Comparison of ENCODE assay signal across 27 mouse cellular contexts in the genomic region with DNA sequence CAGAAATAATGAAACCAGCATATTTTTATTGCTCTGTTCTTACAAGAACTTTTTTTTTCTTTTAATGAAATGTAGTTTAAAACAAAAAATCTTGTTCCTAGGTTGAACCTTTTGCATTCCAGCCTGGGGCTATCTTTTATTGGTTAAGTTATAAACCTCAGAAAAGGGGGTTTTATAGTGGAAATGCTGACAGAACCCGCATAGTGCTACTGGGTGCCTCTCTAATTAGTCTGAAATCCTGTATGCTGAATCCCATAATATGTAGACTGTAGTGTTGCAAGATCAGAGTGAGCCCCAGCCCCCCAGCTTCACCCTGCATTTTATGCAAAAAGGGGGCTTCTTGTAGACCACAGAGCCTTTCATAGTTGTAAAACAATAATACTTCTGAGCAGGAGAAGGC.
DNase-seq lines count a peak whose midpoint lies in the region; ATAC-seq lines count a peak whose summit lies in the region.
"Had no signal": no experiment of that assay in that cellular context is flagged by ENCODE, and none has a peak within 500 bp of the region (broad histone marks: within the 10 kb centered on the region; RNA-seq: fewer than 3 reads in every experiment).

No protein-coding gene starts in this region.

- H3K4me2 ChIP-seq in limb, embryonic 11.5 days (ENCODE audit: low read depth, severe bottlenecking): no peak overlapping the region
- H3K4me2 ChIP-seq in limb, embryonic 13.5 days (replicated peaks): peak overlapping the region; percentile 16; the same call in 1 of the 2 replicates
- H3K4me2 ChIP-seq in midbrain, embryonic 14.5 days (ENCODE audit: low read length): no peak overlapping the region
- H3K4me2 ChIP-seq: embryonic facial prominence, embryonic 13.5 days; embryonic facial prominence, embryonic 15.5 days; forebrain, embryonic 12.5 days had no signal

- no peaks in the 10 kb centered on the region for H3K9me3 ChIP-seq in limb, embryonic 11.5 days (ENCODE audit: control insufficient read depth, low read length)
- H3K9me3 ChIP-seq in limb, embryonic 10.5 days (replicated peaks): no peaks in the 10 kb centered on the region
- H3K9me3 ChIP-seq in limb, embryonic 13.5 days: no peaks in the 10 kb centered on the region
- H3K9me3 ChIP-seq in midbrain, embryonic 14.5 days (ENCODE audit: control insufficient read depth, low read length): no peaks in the 10 kb centered on the region
- H3K9me3 ChIP-seq: embryonic facial prominence, embryonic 13.5 days; embryonic facial prominence, embryonic 15.5 days; forebrain, embryonic 10.5 days; forebrain, embryonic 12.5 days; G1E had no signal

- WGBS in limb, embryonic 11.5 days: 29% methylated on average over 1 of the region's 1 CpGs
- WGBS in limb, embryonic 10.5 days: 63% methylated on average over 1 of the region's 1 CpGs
- WGBS in limb, embryonic 13.5 days: 28% methylated on average over 1 of the region's 1 CpGs
- WGBS in midbrain, embryonic 14.5 days: 78% methylated on average over 1 of the region's 1 CpGs

- no peak for DNase-seq in limb, embryonic 11.5 days (ENCODE audit: low spot score)
- no peak for DNase-seq in limb, embryonic 10.5 days (ENCODE audit: low spot score)
- no peak for DNase-seq in spleen, adult 12 weeks (ENCODE audit: low spot score)
- no peak for DNase-seq in midbrain, embryonic 14.5 days
- DNase-seq: adrenal gland, adult 8-10 months; adrenal gland, postnatal 14 days; B cell, adult 2 months; cerebellum, adult 11 months; cerebellum, adult 18-20 months; cerebellum, adult 8-10 months; cerebellum, adult 9-11 months; cerebellum, postnatal 14 days; cerebellum, postnatal 36 days; embryo, embryonic 11 days had no signal

- 0 out of 2 replicates have a peak, but pooled peaks cover 2% of the 10 kb centered on the region for H3K4me1 ChIP-seq in limb, embryonic 11.5 days (ENCODE audit: control insufficient read depth, insufficient read depth, low read length)
- H3K4me1 ChIP-seq in limb, embryonic 10.5 days: peaks cover 46% of the 10 kb centered on the region
- H3K4me1 ChIP-seq in limb, embryonic 13.5 days: peaks cover 43% of the 10 kb centered on the region
- H3K4me1 ChIP-seq in midbrain, embryonic 14.5 days (ENCODE audit: control insufficient read depth, insufficient read depth, low read length): no peaks in the 10 kb centered on the region
- H3K4me1 ChIP-seq: embryonic facial prominence, embryonic 13.5 days; embryonic facial prominence, embryonic 15.5 days had no signal

- peak overlapping the region; percentile 14; the same call in 1 of the 2 replicates for H3K27ac ChIP-seq in limb, embryonic 11.5 days (replicated peaks; ENCODE audit: low read depth, low read length)
- H3K27ac ChIP-seq in limb, embryonic 10.5 days: no peak overlapping the region
- H3K27ac ChIP-seq in limb, embryonic 13.5 days: peak overlapping the region; percentile 72; the same call in 1 of the 2 replicates
- no peak overlapping the region for H3K27ac ChIP-seq in midbrain, embryonic 14.5 days (replicated peaks; ENCODE audit: low read depth, low read length)
- H3K27ac ChIP-seq: embryonic facial prominence, embryonic 13.5 days; embryonic facial prominence, embryonic 15.5 days; forebrain, embryonic 10.5 days; forebrain, embryonic 12.5 days had no signal

- no peaks in the 10 kb centered on the region for H3K27me3 ChIP-seq in limb, embryonic 11.5 days (ENCODE audit: control insufficient read depth, insufficient read depth, low read length)
- peaks cover 38% of the 10 kb centered on the region for H3K27me3 ChIP-seq in limb, embryonic 10.5 days (ENCODE audit: low read depth, poor library complexity, severe bottlenecking)
- H3K27me3 ChIP-seq in limb, embryonic 13.5 days: no peaks in the 10 kb centered on the region
- H3K27me3 ChIP-seq in midbrain, embryonic 14.5 days (ENCODE audit: control insufficient read depth, insufficient read depth, low read length): no peaks in the 10 kb centered on the region
- H3K27me3 ChIP-seq: CH12.LX; embryonic facial prominence, embryonic 13.5 days; embryonic facial prominence, embryonic 15.5 days had no signal

- no peak overlapping the region for H3K4me3 ChIP-seq in limb, embryonic 11.5 days (ENCODE audit: low read depth, low read length)
- H3K4me3 ChIP-seq in limb, embryonic 10.5 days: no peak overlapping the region
- no peak overlapping the region for H3K4me3 ChIP-seq in limb, embryonic 13.5 days
- H3K4me3 ChIP-seq in midbrain, embryonic 14.5 days (replicated peaks; ENCODE audit: low read depth, low read length): no peak overlapping the region
- H3K4me3 ChIP-seq: embryonic facial prominence, embryonic 13.5 days; embryonic facial prominence, embryonic 15.5 days; erythroblast, embryonic 14.5 days; forebrain, embryonic 10.5 days; forebrain, embryonic 12.5 days had no signal

- no peaks in the 10 kb centered on the region for H3K36me3 ChIP-seq in limb, embryonic 11.5 days (ENCODE audit: control insufficient read depth, insufficient read depth, low read length)
- no peaks in the 10 kb centered on the region for H3K36me3 ChIP-seq in limb, embryonic 10.5 days
- H3K36me3 ChIP-seq in limb, embryonic 13.5 days: no peaks in the 10 kb centered on the region
- H3K36me3 ChIP-seq in midbrain, embryonic 14.5 days (ENCODE audit: control insufficient read depth, insufficient read depth, low read length): no peaks in the 10 kb centered on the region
- H3K36me3 ChIP-seq: embryonic facial prominence, embryonic 13.5 days; embryonic facial prominence, embryonic 15.5 days; forebrain, embryonic 10.5 days; forebrain, embryonic 12.5 days; G1E had no signal

- no peak overlapping the region for H3K9ac ChIP-seq in limb, embryonic 11.5 days (ENCODE audit: low read length)
- H3K9ac ChIP-seq in limb, embryonic 13.5 days: no peak overlapping the region
- H3K9ac ChIP-seq in midbrain, embryonic 14.5 days (replicated peaks; ENCODE audit: low read length): no peak overlapping the region
- H3K9ac ChIP-seq: embryonic facial prominence, embryonic 13.5 days; embryonic facial prominence, embryonic 15.5 days; forebrain, embryonic 12.5 days had no signal

- no peak; the same call in 1 of the 2 replicates for ATAC-seq in limb, embryonic 11.5 days (ENCODE audit: insufficient number of reproducible peaks, low FRiP score, low TSS enrichment, low read depth)
- ATAC-seq in limb, embryonic 13.5 days (ENCODE audit: low FRiP score, low read depth): peak; percentile 82
- no peak for ATAC-seq in midbrain, embryonic 14.5 days (ENCODE audit: low FRiP score, low TSS enrichment)
- ATAC-seq: activated CD4-positive, CD25-positive, alpha-beta regulatory T cell, adult 4 months; CD4-positive, CD25-positive, alpha-beta regulatory T cell, adult 4 months; forebrain, embryonic 14.5 days; forebrain, embryonic 16.5 days; Patski had no signal

Comparison
In these comparisons a context has a peak if more than half of its experiments do, and no peak if none do; other contexts are left out.
1. H3K27ac ChIP-seq: peak in limb, embryonic 11.5 days (single experiment) and limb, embryonic 13.5 days (single experiment); none in limb, embryonic 10.5 days (single experiment) and midbrain, embryonic 14.5 days (single experiment).